Mouse (Mus musculus): ENCODE measurements around the gene Senp2. TPM values are rescaled to one million over a fixed set of nuclear protein-coding genes. Genes with fewer than 3 reads are reported as not detected.

Senp2 gene
- polyA plus RNA-seq, 1 experiment from 2014 or later: 66.8 TPM

GRCm38 (mm10) chr16:22043830-22044229, 34.5 kb downstream of the Senp2 start:
- ATAC-seq (ENCODE audit: insufficient number of reproducible peaks, low FRiP score, low TSS enrichment, low read depth) (no peak), DNase-seq (ENCODE audit: low spot score) (no peak)
- Histone ChIP-seq H3K36me3 (ENCODE audit: control insufficient read depth, insufficient read depth, low read length) (peaks cover 13% of the 10 kb centered on the region; the same call in 1 of the 2 replicates), H3K9me3 (ENCODE audit: control insufficient read depth, low read length) (no peaks in the 10 kb centered on the region), H3K27me3 (ENCODE audit: control insufficient read depth, insufficient read depth, low read length) (no peaks in the 10 kb centered on the region), H3K4me2 (ENCODE audit: low read depth, severe bottlenecking) (no peak overlapping the region), H3K4me1 (ENCODE audit: control insufficient read depth, insufficient read depth, low read length) (no peaks in the 10 kb centered on the region), H3K4me3 (ENCODE audit: low read depth, low read length) (no peak overlapping the region), H3K9ac (ENCODE audit: low read length) (no peak overlapping the region), H3K27ac (replicated peaks; ENCODE audit: low read depth, low read length) (no peak overlapping the region)
- 90% methylated on average over 4 of the region's 4 CpGs for WGBS

GRCm38 (mm10) chr16:22045930-22046329, 36.6 kb downstream of the Senp2 start:
- Histone ChIP-seq H3K4me3 (ENCODE audit: low read depth, low read length) (no peak overlapping the region), H3K9ac (ENCODE audit: low read length) (no peak overlapping the region), H3K4me1 (ENCODE audit: control insufficient read depth, insufficient read depth, low read length) (no peaks in the 10 kb centered on the region), H3K4me2 (ENCODE audit: low read depth, severe bottlenecking) (no peak overlapping the region), H3K27me3 (ENCODE audit: control insufficient read depth, insufficient read depth, low read length) (no peaks in the 10 kb centered on the region), H3K27ac (replicated peaks; ENCODE audit: low read depth, low read length) (no peak overlapping the region), H3K36me3 (ENCODE audit: control insufficient read depth, insufficient read depth, low read length) (peaks cover 13% of the 10 kb centered on the region; the same call in 1 of the 2 replicates), H3K9me3 (ENCODE audit: control insufficient read depth, low read length) (no peaks in the 10 kb centered on the region)
- DNase-seq (ENCODE audit: low spot score) (no peak), ATAC-seq (ENCODE audit: insufficient number of reproducible peaks, low FRiP score, low TSS enrichment, low read depth) (no peak)
- WGBS: 97% methylated on average over 3 of the region's 3 CpGs

GRCm38 (mm10) chr16:22046739-22047366, 37.6 kb downstream of the Senp2 start:
- no peak overlapping the region for H3K9ac ChIP-seq (ENCODE audit: low read length)
- H3K4me2 ChIP-seq (ENCODE audit: low read depth, severe bottlenecking): no peak overlapping the region
- 93% methylated on average over 10 of the region's 10 CpGs for WGBS
- no peak overlapping the region for H3K4me3 ChIP-seq (ENCODE audit: low read depth, low read length)
- no peak overlapping the region for H3K27ac ChIP-seq (replicated peaks; ENCODE audit: low read depth, low read length)
- H3K4me1 ChIP-seq (ENCODE audit: control insufficient read depth, insufficient read depth, low read length): no peaks in the 10 kb centered on the region
- H3K36me3 ChIP-seq (ENCODE audit: control insufficient read depth, insufficient read depth, low read length): peaks cover 13% of the 10 kb centered on the region; the same call in 1 of the 2 replicates
- ATAC-seq (ENCODE audit: insufficient number of reproducible peaks, low FRiP score, low TSS enrichment, low read depth) (no peak), DNase-seq (ENCODE audit: low spot score) (no peak)
- no peaks in the 10 kb centered on the region for H3K27me3 ChIP-seq (ENCODE audit: control insufficient read depth, insufficient read depth, low read length)
- H3K9me3 ChIP-seq (ENCODE audit: control insufficient read depth, low read length): no peaks in the 10 kb centered on the region

GRCm38 (mm10) chr16:22053411-22053810, 44.1 kb downstream of the Senp2 start:
- H3K9me3 ChIP-seq (ENCODE audit: control insufficient read depth, low read length): no peaks in the 10 kb centered on the region
- no peaks in the 10 kb centered on the region for H3K36me3 ChIP-seq (ENCODE audit: control insufficient read depth, insufficient read depth, low read length)
- H3K9ac ChIP-seq (ENCODE audit: low read length): no peak overlapping the region
- no peak overlapping the region for H3K27ac ChIP-seq (replicated peaks; ENCODE audit: low read depth, low read length)
- H3K4me1 ChIP-seq (ENCODE audit: control insufficient read depth, insufficient read depth, low read length): no peaks in the 10 kb centered on the region
- H3K4me3 ChIP-seq (ENCODE audit: low read depth, low read length): no peak overlapping the region
- no peak overlapping the region for H3K4me2 ChIP-seq (ENCODE audit: low read depth, severe bottlenecking)
- WGBS: 93% methylated on average over 21 of the region's 21 CpGs
- no peaks in the 10 kb centered on the region for H3K27me3 ChIP-seq (ENCODE audit: control insufficient read depth, insufficient read depth, low read length)
- DNase-seq (ENCODE audit: low spot score) (no peak), ATAC-seq (ENCODE audit: insufficient number of reproducible peaks, low FRiP score, low TSS enrichment, low read depth) (no peak)

DNA sequence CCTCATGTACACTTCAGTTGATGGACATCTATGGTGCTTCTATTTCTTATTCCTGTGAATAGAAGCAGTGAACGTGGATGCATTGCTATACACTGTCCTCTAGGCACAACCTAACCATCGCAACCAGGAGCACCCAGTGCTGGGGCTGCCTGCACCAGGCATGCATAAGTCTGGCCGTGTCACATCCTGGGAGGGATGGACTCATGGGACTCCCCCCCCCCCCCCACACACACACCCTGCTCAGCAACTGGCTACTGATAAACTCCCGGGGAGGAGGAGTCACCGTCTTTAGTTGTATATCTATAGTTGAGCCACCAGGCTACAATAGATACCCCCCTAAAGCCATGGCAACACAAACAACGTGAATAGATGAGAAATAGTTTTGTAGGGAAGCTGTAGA, 48.2 kb downstream of the Senp2 start:
- H3K4me3 ChIP-seq (ENCODE audit: low read depth, low read length): no peak overlapping the region
- no peak overlapping the region for H3K27ac ChIP-seq (replicated peaks; ENCODE audit: low read depth, low read length)
- peaks cover 9% of the 10 kb centered on the region; the same call in 1 of the 2 replicates for H3K36me3 ChIP-seq (ENCODE audit: control insufficient read depth, insufficient read depth, low read length)
- DNase-seq (ENCODE audit: low spot score) (no peak), ATAC-seq (ENCODE audit: insufficient number of reproducible peaks, low FRiP score, low TSS enrichment, low read depth) (no peak)
- no peak overlapping the region for H3K9ac ChIP-seq (ENCODE audit: low read length)
- no peak overlapping the region for H3K4me2 ChIP-seq (ENCODE audit: low read depth, severe bottlenecking)
- no peaks in the 10 kb centered on the region for H3K27me3 ChIP-seq (ENCODE audit: control insufficient read depth, insufficient read depth, low read length)
- no peaks in the 10 kb centered on the region for H3K9me3 ChIP-seq (ENCODE audit: control insufficient read depth, low read length)
- H3K4me1 ChIP-seq (ENCODE audit: control insufficient read depth, insufficient read depth, low read length): no peaks in the 10 kb centered on the region
- 91% methylated on average over 6 of the region's 6 CpGs for WGBS

GRCm38 (mm10) chr16:22058871-22059270, 49.6 kb downstream of the Senp2 start:
- Histone ChIP-seq H3K4me3 (ENCODE audit: low read depth, low read length) (no peak overlapping the region), H3K4me2 (ENCODE audit: low read depth, severe bottlenecking) (no peak overlapping the region), H3K9me3 (ENCODE audit: control insufficient read depth, low read length) (no peaks in the 10 kb centered on the region), H3K9ac (ENCODE audit: low read length) (no peak overlapping the region), H3K27ac (replicated peaks; ENCODE audit: low read depth, low read length) (no peak overlapping the region), H3K27me3 (ENCODE audit: control insufficient read depth, insufficient read depth, low read length) (no peaks in the 10 kb centered on the region), H3K36me3 (ENCODE audit: control insufficient read depth, insufficient read depth, low read length) (peaks cover 18% of the 10 kb centered on the region), H3K4me1 (ENCODE audit: control insufficient read depth, insufficient read depth, low read length) (no peaks in the 10 kb centered on the region)
- ATAC-seq (ENCODE audit: insufficient number of reproducible peaks, low FRiP score, low TSS enrichment, low read depth): no peak
- no peak for DNase-seq (ENCODE audit: low spot score)
- WGBS: 93% methylated on average over 7 of the region's 7 CpGs

GRCm38 (mm10) chr16:22060416-22060815, 51.1 kb downstream of the Senp2 start:
- H3K4me3 ChIP-seq (ENCODE audit: low read depth, low read length): no peak overlapping the region
- no peaks in the 10 kb centered on the region for H3K4me1 ChIP-seq (ENCODE audit: control insufficient read depth, insufficient read depth, low read length)
- H3K9me3 ChIP-seq (ENCODE audit: control insufficient read depth, low read length): no peaks in the 10 kb centered on the region
- no peak for DNase-seq (ENCODE audit: low spot score)
- no peak overlapping the region for H3K4me2 ChIP-seq (ENCODE audit: low read depth, severe bottlenecking)
- no peak overlapping the region for H3K27ac ChIP-seq (replicated peaks; ENCODE audit: low read depth, low read length)
- no peak overlapping the region for H3K9ac ChIP-seq (ENCODE audit: low read length)
- H3K27me3 ChIP-seq (ENCODE audit: control insufficient read depth, insufficient read depth, low read length): no peaks in the 10 kb centered on the region
- ATAC-seq (ENCODE audit: insufficient number of reproducible peaks, low FRiP score, low TSS enrichment, low read depth): no peak
- peaks cover 23% of the 10 kb centered on the region for H3K36me3 ChIP-seq (ENCODE audit: control insufficient read depth, insufficient read depth, low read length)
- 93% methylated on average over 10 of the region's 10 CpGs for whole genome bisulfite sequencing

- no peaks in the 10 kb centered on the region for H3K9me3 ChIP-seq (ENCODE audit: control insufficient read depth, low read length)
- H3K36me3 ChIP-seq (ENCODE audit: control insufficient read depth, insufficient read depth, low read length): peaks cover 23% of the 10 kb centered on the region
- H3K9ac ChIP-seq (ENCODE audit: low read length): no peak overlapping the region
- no peaks in the 10 kb centered on the region for H3K4me1 ChIP-seq (ENCODE audit: control insufficient read depth, insufficient read depth, low read length)
- WGBS: 83% methylated on average over 14 of the region's 14 CpGs
- H3K27me3 ChIP-seq (ENCODE audit: control insufficient read depth, insufficient read depth, low read length): no peaks in the 10 kb centered on the region
- no peak overlapping the region for H3K27ac ChIP-seq (replicated peaks; ENCODE audit: low read depth, low read length)
- DNase-seq (ENCODE audit: low spot score) (no peak), ATAC-seq (ENCODE audit: insufficient number of reproducible peaks, low FRiP score, low TSS enrichment, low read depth) (no peak)
- H3K4me2 ChIP-seq (ENCODE audit: low read depth, severe bottlenecking): no peak overlapping the region
- no peak overlapping the region for H3K4me3 ChIP-seq (ENCODE audit: low read depth, low read length)
These were observed 52.4 kb downstream of the Senp2 start for GRCm38 (mm10) chr16:22061555-22062160.
